Mouse (Mus musculus) ovary, postnatal 14 days (tissue): Measurements from ENCODE around the gene Glmp.
"Not testable (repeated sequence)": the region's sequence is repeated elsewhere in the genome, so short reads cannot be mapped to it uniquely, and the experiment has no call there.

Experiments
- DNase-seq: peaks from one replicate; pipeline ENCODE4 v3.0.0; 2022; ENCODE audit warnings: low spot score

Glmp gene

DNA sequence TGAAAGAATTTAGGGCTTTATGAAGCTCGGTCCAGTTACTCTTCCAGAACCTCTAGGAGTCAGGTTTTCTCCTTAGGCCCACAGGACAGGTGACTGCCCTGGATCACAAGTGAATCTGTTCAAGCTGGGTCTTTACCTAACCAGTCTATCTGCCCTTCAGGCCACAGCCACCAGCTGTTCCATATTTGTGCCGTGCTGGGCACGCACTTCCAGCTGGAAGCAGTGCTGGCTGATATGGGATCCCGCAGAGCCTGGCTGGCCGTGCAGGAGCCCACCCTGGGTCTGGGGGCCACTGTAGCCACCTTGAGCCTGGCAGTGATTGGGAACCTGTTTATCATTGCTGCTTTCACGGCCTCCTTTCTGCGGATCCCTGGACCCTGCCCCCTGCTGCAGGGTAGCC, 51.8 kb downstream of the Glmp start:
- DNase-seq, result not testable (repeated sequence)

DNA sequence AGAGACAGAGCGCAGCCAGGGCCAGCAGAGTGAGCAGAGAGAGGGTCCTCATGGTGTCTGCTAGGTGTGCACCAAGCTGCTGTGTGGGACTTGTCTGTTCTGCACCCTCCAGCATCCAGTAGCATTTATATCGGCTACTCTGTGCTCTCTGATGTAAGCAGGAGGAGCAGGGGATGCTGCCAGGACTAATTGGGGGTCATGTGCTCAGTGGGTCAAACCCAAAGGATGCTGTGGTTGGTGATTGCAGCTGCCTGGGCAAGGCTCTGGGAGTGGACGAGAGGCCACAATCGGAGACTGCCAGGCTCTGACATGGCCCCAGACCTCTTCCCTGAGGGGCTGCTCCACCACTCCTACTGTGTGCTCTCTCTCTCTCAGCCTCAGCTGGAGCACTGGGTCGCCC, 53.8 kb downstream of the Glmp start, which contains the start of gene Bglap2:
TSS of gene Bglap2 (minus strand) at position 101 of the 400 bp plus-strand sequence.
- DNase-seq, result not testable (repeated sequence)
